Mouse (Mus musculus) right cerebral cortex, postnatal 36 days (tissue): ENCODE measurements around the gene Galc.

Experiments used
- DNase-seq, 2 experiments: peaks; one replicate each; pipeline ENCODE4 v3.0.0; 2022; ENCODE audit warnings: low spot score in 2 of 2, mixed read lengths in 1 of 2

Galc gene

DNA sequence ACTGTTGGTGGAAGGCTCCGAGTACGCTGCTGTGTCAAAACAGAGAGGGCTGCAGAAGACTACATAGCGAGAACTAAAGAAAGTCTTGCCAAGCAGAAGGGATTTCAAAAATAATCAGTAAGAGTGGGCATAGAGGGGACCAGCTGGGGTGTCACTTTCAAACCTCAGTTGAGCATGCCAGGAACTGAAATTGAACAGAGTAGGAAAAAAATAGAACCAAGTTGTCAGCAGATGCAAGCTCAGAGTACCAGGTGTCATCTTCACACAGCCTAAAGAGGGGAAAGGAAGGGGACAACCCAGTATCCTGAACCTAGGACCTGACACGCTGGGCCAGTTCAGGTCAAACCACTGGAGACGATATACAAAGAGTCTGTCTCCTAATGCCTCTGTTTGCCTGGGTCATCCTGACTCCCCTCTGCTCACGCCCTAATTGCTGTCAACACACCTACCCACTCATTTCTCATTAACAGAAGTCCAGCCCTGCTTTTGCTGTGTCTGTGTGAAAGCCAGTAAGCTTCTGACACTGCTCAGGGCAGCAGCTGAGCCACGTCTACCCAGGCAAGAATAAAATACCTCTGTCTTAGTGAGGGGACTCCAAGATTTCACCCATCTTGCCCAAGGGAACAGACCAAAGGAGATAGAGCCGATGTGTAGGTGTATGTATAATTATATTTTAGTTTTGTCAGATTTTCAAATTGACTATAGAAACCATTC lies 71.9 kb downstream of the Galc start:
- peak; percentile 11 to 62 for DNase-seq

DNA sequence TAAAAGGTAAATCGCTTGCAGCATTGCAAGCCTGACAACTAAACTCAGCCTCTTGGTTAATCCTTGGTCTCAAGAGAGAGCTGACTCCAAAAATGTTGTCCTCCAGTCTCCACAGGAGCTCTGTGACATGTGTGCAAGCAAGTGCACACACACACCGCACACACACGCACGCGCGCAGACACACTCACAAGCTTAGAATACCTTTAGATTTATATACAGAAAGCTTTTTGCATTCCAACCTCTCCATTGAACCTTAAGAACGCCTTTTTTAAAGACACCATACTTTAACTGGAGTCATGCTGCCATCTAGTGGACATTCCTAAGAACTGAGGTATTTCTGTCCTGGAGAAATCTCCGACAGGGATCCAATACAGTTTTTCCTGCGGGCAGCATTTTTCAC lies 77.5 kb downstream of the Galc start:
- peak; percentile 29 to 35 for DNase-seq

DNA sequence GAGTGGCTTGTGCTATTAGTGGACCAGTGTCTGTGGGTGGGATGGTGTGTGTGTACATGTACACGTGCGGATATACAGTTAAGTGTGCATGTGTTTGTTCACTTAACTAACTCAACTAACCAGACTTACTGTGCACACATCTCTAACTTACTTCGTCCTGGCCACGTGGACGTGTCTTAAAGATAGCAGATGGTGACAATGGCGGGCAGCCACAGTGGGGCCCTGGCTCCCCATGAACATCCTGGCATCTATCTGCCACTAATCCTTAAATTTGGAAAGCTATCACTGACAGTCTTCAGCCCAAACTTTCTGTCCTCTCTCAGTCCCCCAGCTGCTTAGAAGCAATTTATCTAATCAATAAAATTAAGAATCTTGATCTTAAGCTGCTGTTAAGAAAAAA lies 78.5 kb downstream of the Galc start:
- no peak for DNase-seq

DNA sequence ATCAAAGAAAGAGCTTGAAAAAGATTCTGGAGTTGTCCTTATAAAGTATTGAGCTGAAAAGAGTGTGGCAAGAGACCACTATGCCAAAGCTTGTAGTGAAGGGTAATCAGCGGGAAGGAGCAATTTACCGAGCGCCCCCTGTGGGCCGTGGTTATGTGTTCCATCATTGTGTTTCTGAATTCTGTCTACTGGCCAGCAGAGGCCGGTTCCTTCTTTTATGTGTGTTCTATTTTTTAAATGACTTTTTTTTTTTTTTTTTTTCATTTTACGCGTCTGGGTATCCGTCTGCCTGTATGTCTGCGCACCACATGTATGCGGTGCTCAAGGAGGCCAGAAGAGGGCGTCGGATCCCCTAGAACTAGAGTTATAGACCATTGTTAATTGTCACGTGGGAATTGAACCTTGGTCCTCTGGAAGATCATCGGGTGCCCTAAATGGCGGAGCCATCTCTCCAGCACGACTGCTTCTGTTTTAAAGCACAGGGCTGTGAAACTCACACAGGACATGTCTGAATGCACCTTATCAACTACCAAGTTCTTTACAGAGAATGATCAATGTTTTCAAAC lies 78.9 kb downstream of the Galc start:
- no peak for DNase-seq

DNA sequence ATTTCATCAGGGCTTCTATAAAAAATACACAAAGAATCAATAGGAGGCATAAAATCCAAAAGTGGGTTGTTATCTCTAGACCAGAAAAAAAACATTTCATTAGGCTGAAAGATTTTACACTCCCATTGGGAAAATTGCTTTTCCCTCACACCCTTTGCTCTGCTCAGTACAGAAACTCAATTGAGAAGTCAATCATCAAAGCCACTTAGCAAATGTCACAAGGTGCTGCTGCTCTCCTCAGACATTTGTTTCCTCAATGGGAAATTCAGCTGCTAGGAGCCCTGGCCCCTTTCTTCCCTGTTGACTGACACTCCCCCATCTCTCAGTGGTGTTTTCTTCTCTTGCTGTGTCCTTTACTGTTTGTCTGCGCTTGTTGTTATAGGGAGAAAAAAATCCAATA lies 79.8 kb downstream of the Galc start:
- no peak for DNase-seq

DNA sequence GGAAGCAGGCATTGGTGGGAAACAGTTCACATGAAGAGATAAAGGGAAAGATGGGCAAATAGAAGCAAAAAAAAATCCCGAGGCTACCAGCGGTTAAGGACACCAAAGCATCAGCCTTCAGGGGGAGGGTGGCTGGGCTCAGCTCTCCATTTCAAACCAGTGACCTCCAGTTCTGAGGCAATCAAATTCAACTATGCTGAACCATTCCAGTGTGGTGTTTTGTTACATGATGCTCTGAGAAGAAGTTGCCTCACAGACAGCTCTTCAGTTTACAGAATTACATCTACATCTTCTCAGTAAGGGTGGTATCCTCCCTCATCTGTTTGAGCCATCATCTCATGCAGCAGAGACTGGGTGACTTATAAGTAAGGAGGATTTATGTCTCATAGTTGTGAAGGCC lies 82.6 kb downstream of the Galc start:
- no peak for DNase-seq

DNA sequence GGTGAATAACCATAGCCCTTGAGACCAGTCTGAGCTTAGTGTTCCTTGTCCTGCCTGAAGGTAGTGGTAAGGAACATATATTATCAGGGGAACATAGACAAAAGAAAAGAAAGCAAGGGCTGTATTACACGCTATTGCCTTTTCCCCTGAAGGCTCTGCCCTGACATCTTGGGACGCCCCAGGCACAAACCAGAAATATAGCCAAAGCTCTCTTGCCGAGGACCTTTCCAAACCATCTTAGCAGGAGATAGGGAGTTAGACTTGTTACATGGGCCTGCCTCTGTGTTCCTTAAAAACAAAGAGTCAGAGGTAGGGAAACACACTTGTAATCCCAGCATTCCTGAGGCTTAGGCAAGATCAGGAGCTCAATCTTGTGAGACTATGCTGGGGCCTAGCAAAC lies 97.4 kb downstream of the Galc start:
- DNase-seq = no peak

DNA sequence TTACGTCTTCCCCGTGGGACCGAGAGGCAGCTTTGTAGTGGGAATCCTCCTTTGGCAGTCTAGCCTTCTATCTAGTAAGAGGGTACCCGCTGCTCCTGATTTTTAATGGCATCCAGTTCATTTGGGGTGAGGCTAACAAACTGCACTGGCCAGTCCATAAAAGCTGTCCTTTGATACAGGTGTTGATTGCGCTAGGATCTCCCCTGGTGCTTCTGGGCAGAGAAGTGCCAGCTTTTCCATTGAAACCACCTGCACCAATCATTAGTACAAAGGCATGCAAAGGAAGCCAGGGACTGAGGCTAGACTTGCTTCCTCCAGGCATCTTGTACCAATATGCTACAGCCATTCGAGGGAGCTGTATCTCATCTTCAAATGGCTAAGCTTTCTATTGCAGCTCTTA lies 98.4 kb downstream of the Galc start:
- no peak for DNase-seq
